Mouse (Mus musculus): Measurements from ENCODE around the gene Tob2.

- no peak for TF ChIP-seq CTCF (conservative IDR thresholded peaks at IDR 0.05 in 1 of 2, IDR thresholded peaks at IDR 0.05 in 1 of 2; ENCODE audit: low read depth in 2 of 2, low read length in 2 of 2)
- no peak for TF ChIP-seq MEF2A (IDR thresholded peaks at IDR 0.05; ENCODE audit: borderline replicate concordance, low read depth, low read length)
- no peak for TF ChIP-seq POLR2AphosphoS2 (IDR thresholded peaks at IDR 0.05; ENCODE audit: low read depth, low read length)
- TF ChIP-seq NELFE (IDR thresholded peaks at IDR 0.05; ENCODE audit: low read depth, low read length) = no peak
- no peak for TF ChIP-seq TCF12 (IDR thresholded peaks at IDR 0.05; ENCODE audit: low read depth, low read length)
These were observed 45.6 kb downstream of the Tob2 start for GRCm38 (mm10) chr15:81812696-81813631.

Measured in CH12.LX (cell line).